Mouse (Mus musculus) G1E (cell line): Measurements from ENCODE around the gene Pald1.

ENCODE experiments used
- CTCF ChIP-seq: IDR thresholded peaks from 2 replicates; pipeline ENCODE4 v1.5.1; 2012; ENCODE audit warnings: low read depth, low read length, inconsistent platforms, mixed read lengths
- GATA1 ChIP-seq: IDR thresholded peaks from 2 replicates; pipeline ENCODE4 v1.6.1; 2012; ENCODE audit warnings: borderline replicate concordance, low read length, inconsistent platforms, mixed read lengths

DNA sequence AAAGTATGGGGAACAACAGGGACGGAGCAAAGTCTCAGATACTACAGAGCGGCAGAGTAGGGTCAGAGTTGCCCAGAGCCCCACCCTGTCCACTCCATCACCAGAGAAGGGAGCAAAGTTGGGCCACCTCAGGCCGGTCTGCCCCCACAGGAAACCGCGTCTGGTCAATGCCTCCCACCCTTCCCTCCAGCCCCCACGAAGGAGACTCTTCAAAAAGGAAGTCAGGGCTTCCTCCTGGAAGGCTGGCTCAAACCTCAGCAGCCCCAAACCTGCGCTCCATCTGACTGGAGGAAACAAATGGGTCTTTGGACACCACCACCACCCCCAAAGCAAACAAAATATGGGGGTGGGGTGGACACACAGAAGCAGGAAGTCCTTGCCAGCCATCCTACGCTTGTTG is 1.5 kb downstream of the Pald1 start:
- TF ChIP-seq CTCF: no peak
- TF ChIP-seq GATA1: no peak
